Mouse (Mus musculus) stomach, postnatal 0 days (tissue): ENCODE measurements around the gene Gabbr1. TPM values are rescaled to one million over a fixed set of nuclear protein-coding genes. Genes with fewer than 3 reads are reported as not detected.

Experiments
- ATAC-seq: fragments of 200-750 bp; cut with Nextera tagmentation; 2 replicates; pipeline ENCODE4 v1.8.0; 2017; ENCODE audit not compliant: low FRiP score, low TSS enrichment
- DNase-seq: peaks from one replicate; pipeline ENCODE4 v3.0.0-alpha.2; 2016; ENCODE audit warnings: low spot score
- H3K27ac ChIP-seq: fragments of 300-500 bp; sonication (generic); replicated peaks from 2 replicates; pipeline ENCODE4 v1.5.1; 2014; ENCODE audit warnings: mild to moderate bottlenecking, control low read depth
- H3K27me3 ChIP-seq: fragments of 300-500 bp; sonication (generic); 2 replicates; pipeline ENCODE4 v1.6.1; 2014; ENCODE audit warnings: low read length; ENCODE audit not compliant: control insufficient read depth, insufficient read depth
- H3K36me3 ChIP-seq: fragments of 300-500 bp; sonication (generic); 2 replicates; pipeline ENCODE4 v1.6.1; 2014; ENCODE audit warnings: low read length, mixed read lengths; ENCODE audit not compliant: control insufficient read depth, insufficient read depth
- H3K4me1 ChIP-seq: fragments of 300-500 bp; sonication (generic); replicated peaks from 2 replicates; pipeline ENCODE4 v1.6.1; 2014; ENCODE audit warnings: antibody characterized with exemption; ENCODE audit not compliant: control insufficient read depth, insufficient read depth
- H3K4me2 ChIP-seq: fragments of 300-500 bp; sonication (generic); replicated peaks from 2 replicates; pipeline ENCODE4 v1.6.1; 2014; ENCODE audit warnings: low read depth, mild to moderate bottlenecking, control low read depth, moderate library complexity
- H3K4me3 ChIP-seq: fragments of 300-500 bp; sonication (generic); 2 replicates; pipeline ENCODE4 v1.5.1; 2014; ENCODE audit warnings: low read depth, low read length, control low read depth
- H3K9ac ChIP-seq: fragments of 300-500 bp; sonication (generic); 2 replicates; pipeline ENCODE4 v1.6.1; 2014; ENCODE audit warnings: mild to moderate bottlenecking, low read length, control low read depth, mixed read lengths
- H3K9me3 ChIP-seq: fragments of 300-500 bp; sonication (generic); 2 replicates; pipeline ENCODE4 v1.6.1; 2016; ENCODE audit warnings: low read length; ENCODE audit not compliant: control insufficient read depth
- CTCF ChIP-seq: IDR thresholded peaks from 2 replicates; pipeline ENCODE4 v1.5.1; 2016; ENCODE audit warnings: antibody characterized with exemption, low read depth, mild to moderate bottlenecking, moderate library complexity
- EP300 ChIP-seq: optimal IDR thresholded peaks from 2 replicates; pipeline ENCODE3; 2016; ENCODE audit warnings: antibody characterized with exemption
- WGBS: fragments of 180-500 bp; shearing (Covaris S2); extraction: QIAGEN DNeasy Blood & Tissue Kit; methylation state at CpG from one replicate; pipeline ENCODE4 v1.1.7; 2014; 5-methylcytosine and 5-hydroxymethylcytosine counted together
- polyA plus RNA-seq: library from polyadenylated mRNA; unstranded; fragments of >200 nt; fragmentation: Nextera tagmentation; extraction: Ambion mirVana; gene quantifications from 2 replicates; pipeline ENCODE4 v1.2.1, GENCODE M21; 2015

Gene Gabbr1
- polyA plus RNA-seq, 1 experiment from 2014 or later = 3.8 TPM

DNA sequence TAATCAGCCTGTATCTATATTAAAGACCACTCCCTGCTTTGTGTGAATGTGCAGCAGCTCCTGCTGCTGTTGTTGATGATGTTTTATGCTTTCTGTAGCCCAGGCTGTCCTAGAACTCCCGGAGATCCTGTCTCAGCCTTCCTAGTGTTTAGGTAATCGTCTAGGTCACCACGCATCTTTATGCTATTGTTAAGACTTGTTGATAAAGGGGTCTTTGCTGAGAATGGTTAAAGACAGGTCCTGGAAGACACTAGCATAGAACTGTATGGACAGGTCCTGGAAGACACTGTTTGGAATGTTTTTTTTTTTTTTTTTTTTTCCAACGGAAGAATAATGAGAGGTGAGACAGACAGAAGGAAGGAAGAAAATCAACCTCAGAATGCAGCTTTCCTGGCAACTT, 42.4 kb upstream of the Gabbr1 start:
- WGBS = 30% methylated on average over 4 of the region's 4 CpGs
- 0 out of 2 replicates have a peak, but pooled peaks cover 3% of the 10 kb centered on the region for H3K36me3 ChIP-seq
- peak overlapping the region; percentile 90 for H3K4me2 ChIP-seq
- no peaks in the 10 kb centered on the region for H3K4me1 ChIP-seq
- no peaks in the 10 kb centered on the region for H3K9me3 ChIP-seq
- no peaks in the 10 kb centered on the region for H3K27me3 ChIP-seq
- no peak overlapping the region for H3K27ac ChIP-seq
- DNase-seq = no peak
- TF ChIP-seq EP300 = no peak
- TF ChIP-seq CTCF = no peak
- ATAC-seq = no peak
- H3K4me3 ChIP-seq = peak overlapping the region; percentile 59
- no peak overlapping the region for H3K9ac ChIP-seq

DNA sequence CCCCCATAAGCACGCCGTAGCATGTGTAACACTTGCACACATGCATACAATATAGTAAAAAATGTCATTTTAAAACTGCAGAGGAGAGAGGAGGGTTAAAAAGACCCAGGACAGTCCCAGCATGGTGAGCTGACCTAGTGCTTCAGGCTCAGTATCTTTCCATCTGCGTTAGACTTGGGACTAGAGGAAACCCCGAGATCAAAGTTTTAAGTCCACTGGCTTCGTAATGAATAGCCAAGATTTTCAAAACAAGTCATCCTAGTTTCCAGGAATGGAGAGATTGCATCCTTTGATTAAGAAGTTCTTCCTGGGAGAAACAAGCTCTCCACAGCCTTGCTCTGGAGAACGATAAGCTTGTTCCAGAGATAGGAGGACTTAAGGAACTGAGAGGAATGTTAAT, 37.6 kb upstream of the Gabbr1 start:
- no peak overlapping the region for H3K4me2 ChIP-seq
- WGBS = 83% methylated on average over 6 of the region's 6 CpGs
- H3K27me3 ChIP-seq = no peaks in the 10 kb centered on the region
- no peak for ATAC-seq
- H3K36me3 ChIP-seq = peaks cover 6% of the 10 kb centered on the region
- no peaks in the 10 kb centered on the region for H3K4me1 ChIP-seq
- no peak for DNase-seq
- no peak overlapping the region for H3K27ac ChIP-seq
- TF ChIP-seq EP300 = no peak
- TF ChIP-seq CTCF = no peak
- no peaks in the 10 kb centered on the region for H3K9me3 ChIP-seq
- H3K9ac ChIP-seq = no peak overlapping the region
- no peak overlapping the region for H3K4me3 ChIP-seq

DNA sequence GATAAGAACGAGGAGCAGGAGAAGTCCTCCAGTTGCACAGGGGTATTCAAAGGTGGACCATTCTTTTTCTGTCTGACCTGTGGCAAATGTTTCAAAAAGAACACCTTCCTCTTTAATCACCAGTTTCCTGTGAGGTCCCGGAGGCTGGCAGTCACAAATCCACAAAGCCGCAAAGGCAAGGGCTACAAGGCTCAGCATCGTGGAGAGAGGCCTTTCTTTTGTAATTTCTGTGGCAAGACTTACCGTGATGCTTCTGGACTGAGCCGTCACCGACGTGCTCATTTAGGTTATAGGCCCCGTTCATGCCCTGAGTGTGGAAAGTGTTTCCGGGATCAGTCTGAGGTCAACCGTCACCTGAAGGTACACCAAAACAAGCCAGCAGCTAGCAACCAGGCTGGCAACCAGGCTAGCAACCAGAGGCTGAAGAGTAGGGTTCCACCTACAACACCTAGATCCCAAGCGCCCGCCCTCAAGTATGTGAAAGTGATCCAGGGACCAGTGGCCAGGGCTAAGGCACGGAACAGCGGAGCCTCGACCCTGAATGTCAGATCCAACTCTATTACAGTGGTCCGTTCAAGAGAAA, 36.2 kb upstream of the Gabbr1 start:
- Histone ChIP-seq H3K9ac (no peak overlapping the region), H3K36me3 (peaks cover 6% of the 10 kb centered on the region), H3K4me2 (no peak overlapping the region), H3K9me3 (no peaks in the 10 kb centered on the region), H3K27ac (no peak overlapping the region), H3K27me3 (no peaks in the 10 kb centered on the region), H3K4me1 (no peaks in the 10 kb centered on the region), H3K4me3 (no peak overlapping the region)
- no peak for DNase-seq
- TF ChIP-seq EP300 (no peak), CTCF (no peak)
- 91% methylated on average over 17 of the region's 17 CpGs for WGBS
- ATAC-seq = no peak

DNA sequence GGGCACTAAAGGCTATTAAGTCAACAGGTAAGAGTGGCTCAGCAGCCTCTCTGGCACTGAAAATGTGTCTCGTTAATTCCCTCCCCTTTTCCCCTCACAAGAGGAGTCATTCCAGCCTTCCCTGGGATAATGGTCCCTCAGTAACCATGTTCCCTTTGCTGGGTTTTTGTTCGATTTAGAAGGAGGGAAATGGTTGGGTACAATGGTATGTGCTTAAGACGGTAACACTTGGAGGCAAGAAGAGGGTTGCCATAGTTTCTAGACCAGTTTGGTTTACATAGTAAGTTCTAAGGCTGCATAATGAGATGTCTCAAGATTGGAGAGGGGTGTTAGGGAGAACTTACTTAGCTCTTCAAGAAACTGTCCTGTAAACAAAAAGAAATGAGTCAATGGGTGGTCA, 34.0 kb upstream of the Gabbr1 start:
- no peak overlapping the region for H3K9ac ChIP-seq
- H3K4me2 ChIP-seq = no peak overlapping the region
- DNase-seq (no peak), ATAC-seq (no peak)
- 76% methylated on average over 3 of the region's 3 CpGs for WGBS
- no peaks in the 10 kb centered on the region for H3K9me3 ChIP-seq
- TF ChIP-seq EP300 (no peak), CTCF (no peak)
- no peaks in the 10 kb centered on the region for H3K27me3 ChIP-seq
- no peaks in the 10 kb centered on the region for H3K4me1 ChIP-seq
- no peak overlapping the region for H3K4me3 ChIP-seq
- H3K36me3 ChIP-seq = peaks cover 6% of the 10 kb centered on the region
- no peak overlapping the region for H3K27ac ChIP-seq

DNA sequence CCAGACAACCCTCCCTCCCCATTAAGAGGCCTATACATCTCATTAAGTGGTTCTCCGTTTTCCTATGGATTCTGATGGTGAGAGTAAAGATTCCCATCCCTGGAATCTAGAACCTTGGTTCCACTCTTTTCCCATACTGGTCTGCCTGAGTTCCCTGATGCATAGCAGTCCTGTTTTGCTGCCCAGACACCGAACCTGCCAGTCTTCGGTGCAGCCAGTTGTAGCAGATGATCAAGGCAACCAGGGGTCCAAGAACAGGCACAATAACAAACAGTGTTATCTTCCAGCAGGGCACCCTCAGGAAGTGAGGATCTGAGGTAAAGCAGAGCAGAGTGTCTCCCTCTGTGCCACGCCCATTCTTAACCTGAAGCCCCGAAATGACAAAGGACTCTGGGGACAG, 33.6 kb upstream of the Gabbr1 start:
- H3K27me3 ChIP-seq = no peaks in the 10 kb centered on the region
- 68% methylated on average over 5 of the region's 5 CpGs for WGBS
- DNase-seq = no peak
- no peak overlapping the region for H3K9ac ChIP-seq
- no peak overlapping the region for H3K4me2 ChIP-seq
- no peaks in the 10 kb centered on the region for H3K4me1 ChIP-seq
- TF ChIP-seq EP300 (no peak), CTCF (no peak)
- H3K9me3 ChIP-seq = no peaks in the 10 kb centered on the region
- no peak for ATAC-seq
- H3K27ac ChIP-seq = no peak overlapping the region
- H3K4me3 ChIP-seq = no peak overlapping the region
- H3K36me3 ChIP-seq = peaks cover 6% of the 10 kb centered on the region

DNA sequence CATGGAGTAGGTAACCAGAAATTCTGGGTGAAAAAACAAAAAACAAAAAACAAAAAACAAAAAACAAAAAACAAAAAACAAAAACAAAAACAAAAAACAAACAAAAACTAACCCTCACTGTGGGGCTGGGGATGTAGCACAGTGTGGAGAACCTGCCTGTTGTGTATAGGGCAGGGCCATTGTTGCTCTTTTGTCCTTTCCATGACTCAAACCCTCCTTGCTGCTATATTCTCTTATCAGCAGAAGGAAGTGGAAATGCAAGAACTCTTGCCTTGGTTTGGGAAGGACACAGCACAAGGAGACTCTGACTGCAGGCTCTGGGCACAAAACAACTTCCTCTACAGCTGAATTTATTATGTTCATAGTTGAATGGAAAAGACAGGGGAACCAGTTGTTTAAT, 29.4 kb upstream of the Gabbr1 start:
- no peaks in the 10 kb centered on the region for H3K36me3 ChIP-seq
- H3K4me3 ChIP-seq = no peak overlapping the region
- no peaks in the 10 kb centered on the region for H3K9me3 ChIP-seq
- peak; percentile 79 for ATAC-seq
- no peaks in the 10 kb centered on the region for H3K27me3 ChIP-seq
- DNase-seq = no peak
- no peaks in the 10 kb centered on the region for H3K4me1 ChIP-seq
- no peak overlapping the region for H3K4me2 ChIP-seq
- peak overlapping the region; percentile 53; the same call in 1 of the 2 replicates for H3K27ac ChIP-seq
- TF ChIP-seq CTCF = no peak
- TF ChIP-seq EP300 = no peak
- H3K9ac ChIP-seq = no peak overlapping the region
